Mouse (Mus musculus): Measurements from ENCODE around the gene Agfg2.

Agfg2 gene

DNA sequence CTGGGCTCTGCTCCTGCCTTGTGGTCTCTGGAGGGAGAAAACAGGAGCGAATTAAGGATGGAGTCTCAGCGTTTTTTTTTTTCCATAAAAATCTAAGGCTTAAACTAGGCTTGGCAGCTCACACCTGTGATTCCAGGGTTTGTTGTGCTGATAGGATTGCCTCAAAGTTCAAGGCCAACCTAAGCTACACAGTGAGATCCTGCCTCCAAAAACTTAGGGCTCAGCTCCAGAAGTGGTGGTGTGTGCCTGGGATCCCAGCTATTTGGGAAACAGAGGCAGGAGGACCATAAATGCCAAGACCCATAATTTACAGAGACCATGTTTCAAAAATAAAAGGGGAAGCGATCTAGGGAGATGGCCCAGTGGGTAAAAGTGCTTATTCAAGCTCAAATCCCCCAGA is 75.2 kb downstream of the Agfg2 start:
- DNase-seq (ENCODE audit: low spot score), result no peak

DNA sequence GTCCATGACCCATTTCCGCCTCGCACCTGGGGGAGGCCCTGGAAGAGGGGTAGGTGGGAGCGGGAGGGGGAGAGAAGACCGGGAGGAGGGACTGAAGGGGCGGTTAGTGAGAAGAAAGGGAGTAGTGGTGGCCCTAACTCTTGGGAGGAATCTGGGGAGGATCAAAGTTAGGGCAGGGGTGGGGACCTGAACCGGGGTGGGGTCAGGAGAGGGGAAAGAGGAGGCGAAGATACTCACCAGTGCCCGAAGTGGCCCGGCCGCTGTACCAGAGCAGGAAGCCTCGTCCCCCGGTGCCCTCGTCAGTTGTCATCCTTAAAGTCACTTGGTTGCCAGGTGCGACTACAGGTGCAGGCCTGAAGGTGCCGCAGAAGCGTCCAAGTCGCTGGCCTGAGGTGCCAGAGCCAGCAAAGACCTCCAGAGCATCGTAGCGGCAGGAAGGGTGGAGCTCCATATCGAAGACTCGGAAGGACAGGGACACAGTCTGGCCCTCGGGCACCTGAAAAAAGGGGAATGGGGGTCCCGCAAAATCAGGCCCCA is 75.8 kb downstream of the Agfg2 start:
- DNase-seq (ENCODE audit: low spot score), result no peak

DNA sequence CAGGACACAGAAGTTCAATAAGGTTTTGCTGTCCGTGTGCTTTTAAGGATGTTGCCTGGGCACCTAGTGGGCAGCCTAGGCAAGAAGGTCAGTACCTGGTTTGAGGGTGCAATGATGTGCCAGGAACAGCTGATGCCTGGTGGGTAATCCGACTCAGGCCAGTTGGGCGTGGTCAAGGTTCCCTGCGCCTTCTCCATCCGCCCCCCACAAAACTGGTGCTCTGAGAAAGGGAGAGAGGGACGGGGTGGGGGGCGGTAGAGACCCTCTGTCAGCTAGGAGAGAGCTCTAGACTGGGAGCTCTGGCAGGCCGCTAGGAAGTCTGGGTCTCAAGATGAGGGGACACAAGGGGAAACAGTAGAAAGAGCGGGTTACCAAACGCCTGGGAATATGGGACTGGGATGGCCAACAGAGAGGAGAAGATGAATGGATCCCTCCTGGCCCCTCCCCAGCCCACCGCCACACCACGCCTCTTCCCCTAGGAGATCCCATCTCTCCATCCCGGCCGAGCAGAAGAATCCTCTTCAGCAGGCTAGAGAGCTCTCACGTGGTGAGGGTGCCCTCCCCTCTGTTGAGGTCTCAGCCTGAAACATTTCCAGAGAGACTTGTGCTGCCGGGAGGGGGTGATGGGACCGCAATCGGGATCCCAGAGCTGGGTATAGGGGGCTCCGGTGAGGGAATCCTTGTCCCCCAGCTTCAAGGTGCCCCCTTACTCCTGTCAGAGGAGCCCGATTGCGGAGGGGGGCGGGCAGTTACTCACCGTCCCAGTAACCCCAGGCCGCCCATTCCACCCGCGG is 76.5 kb downstream of the Agfg2 start:
- DNase-seq (ENCODE audit: low spot score), result no peak

DNA sequence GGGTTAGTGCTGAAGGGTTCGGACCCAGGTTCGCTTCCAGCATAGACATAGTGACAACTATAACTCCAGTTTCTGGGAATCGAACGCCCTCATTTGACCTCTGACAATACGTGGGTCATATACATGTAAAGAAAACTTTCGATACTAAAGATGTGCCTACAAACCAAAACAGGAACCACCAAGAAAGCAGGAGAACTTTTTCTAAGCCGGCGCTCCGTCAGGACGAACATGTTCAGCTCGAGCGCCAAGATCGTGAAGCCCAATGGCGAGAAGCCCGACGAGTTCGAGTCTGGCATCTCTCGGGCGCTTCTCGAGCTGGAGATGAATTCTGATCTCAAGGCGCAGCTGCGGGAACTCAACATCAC is 83.2 kb downstream of the Agfg2 start:
- no peak for DNase-seq (ENCODE audit: low spot score)

DNA sequence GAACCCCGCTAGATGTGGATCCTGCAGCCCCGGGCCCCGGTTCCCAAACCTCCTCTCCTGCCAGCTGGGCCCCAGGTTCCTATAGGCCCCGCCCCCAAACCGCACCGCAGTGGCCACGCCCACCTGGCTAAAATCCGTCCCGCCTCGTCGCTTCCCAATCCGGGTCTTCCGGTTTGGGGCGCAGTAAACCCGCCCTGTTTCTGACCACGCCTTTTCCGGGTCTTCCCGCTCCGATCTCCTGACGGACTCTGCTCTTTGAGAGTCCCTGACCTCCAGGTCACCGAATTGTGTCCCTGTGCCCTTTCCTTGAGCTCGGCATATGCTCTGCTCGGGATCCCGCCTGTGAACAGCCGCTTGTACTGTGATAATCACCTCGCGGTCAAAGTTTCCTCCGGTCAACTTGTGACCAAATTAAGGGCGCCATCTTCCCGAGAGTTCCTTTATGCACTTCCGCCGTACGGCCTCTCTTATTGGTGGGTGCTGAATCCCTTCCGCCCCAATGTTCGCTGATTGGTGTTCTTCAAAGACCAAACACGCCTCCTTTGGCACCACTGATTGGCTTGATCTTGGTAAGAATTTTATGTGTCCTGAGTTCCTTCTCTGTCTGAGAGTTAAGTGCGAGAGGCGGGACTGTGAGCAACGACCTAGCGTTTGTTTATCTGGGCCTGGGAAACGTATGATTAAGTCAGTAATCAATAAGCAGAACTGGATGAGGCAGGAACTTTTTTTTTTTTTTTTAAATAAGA is 83.7 kb downstream of the Agfg2 start, which contains the start of gene Mospd3:
TSS of gene Mospd3 (minus strand) at position 440 of the 746 bp plus-strand sequence.
- DNase-seq (ENCODE audit: low spot score), result peak; percentile 90

All from urinary bladder, postnatal 10 days (tissue).